Mouse (Mus musculus) liver, adult 2 months (tissue): ENCODE data around the gene Agpat1. TPM values are rescaled to one million over a fixed set of nuclear protein-coding genes. Genes with fewer than 3 reads are reported as not detected.
A peak's percentile ranks its signal among the peaks of the same experiment; 100 is the strongest.

Experiments
- DNase-seq: peaks from one replicate; pipeline ENCODE4 v3.0.0-alpha.2; 2011; ENCODE audit warnings: low read depth, low spot score; ENCODE audit errors: extremely low read depth
- H3K27ac ChIP-seq: fragments of 200-500 bp; replicated peaks from 2 replicates; pipeline ENCODE4 v1.5.1; 2012; ENCODE audit warnings: low read depth, mild to moderate bottlenecking, control low read depth, inconsistent platforms, low read length; ENCODE audit not compliant: insufficient read depth
- H3K27me3 ChIP-seq: fragments of 200-500 bp; 2 replicates; pipeline ENCODE4 v1.6.1; 2012; ENCODE audit warnings: mild to moderate bottlenecking, moderate library complexity, low read length, inconsistent platforms; ENCODE audit not compliant: control insufficient read depth, insufficient read depth
- H3K36me3 ChIP-seq: fragments of 200-500 bp; 2 replicates; pipeline ENCODE4 v1.6.1; 2012; ENCODE audit warnings: low read length, inconsistent platforms; ENCODE audit not compliant: control insufficient read depth, insufficient read depth
- H3K4me1 ChIP-seq: fragments of 200-500 bp; 2 replicates; pipeline ENCODE4 v1.6.1; 2011; ENCODE audit warnings: low read length; ENCODE audit not compliant: control insufficient read depth, insufficient read depth
- H3K4me3 ChIP-seq: fragments of 200-500 bp; 2 replicates; pipeline ENCODE4 v1.5.1; 2011; ENCODE audit warnings: low read depth, mild to moderate bottlenecking, control low read depth, low read length, moderate library complexity; ENCODE audit not compliant: insufficient read depth
- H3K79me2 ChIP-seq: fragments of 200-500 bp; 2 replicates; pipeline ENCODE4 v1.6.1; 2012; ENCODE audit warnings: inconsistent platforms, mild to moderate bottlenecking, low read length, moderate library complexity; ENCODE audit not compliant: control insufficient read depth, insufficient read depth
- H3K9ac ChIP-seq: fragments of 200-500 bp; 2 replicates; pipeline ENCODE4 v1.6.1; 2012; ENCODE audit warnings: low read depth, mild to moderate bottlenecking, control low read depth, inconsistent platforms, low read length
- CTCF ChIP-seq: fragments of 200-500 bp; IDR thresholded peaks from 2 replicates; pipeline ENCODE4 v1.5.1; 2011; ENCODE audit warnings: low read depth, low read length, control low read depth
- POLR2A ChIP-seq: fragments of 200-500 bp; IDR thresholded peaks from 2 replicates; pipeline ENCODE4 v1.6.1; 2011; ENCODE audit warnings: low read length, control low read depth; ENCODE audit not compliant: insufficient read depth; ENCODE audit errors: extremely low read depth
- WGBS: fragments of 180-500 bp; shearing (Covaris S2); methylation state at CpG from one replicate; pipeline ENCODE4 v1.1.7; 2018; 5-methylcytosine and 5-hydroxymethylcytosine counted together
- polyA plus RNA-seq: library from polyadenylated mRNA; depleted of rRNA; stranded (reverse); fragments of >200 nt; gene quantifications from 2 replicates; pipeline ENCODE4 v1.2.3, GENCODE M21; 2012; rRNA removed
- total RNA-seq: library from RNA; depleted of rRNA; stranded (reverse); fragments of >200 nt; gene quantifications from 2 replicates; pipeline ENCODE4 v1.2.3, GENCODE M21; 2014; rRNA removed

The Agpat1 gene
- total and polyA plus RNA-seq, 2 experiments = 4.3 to 40.5 TPM

DNA sequence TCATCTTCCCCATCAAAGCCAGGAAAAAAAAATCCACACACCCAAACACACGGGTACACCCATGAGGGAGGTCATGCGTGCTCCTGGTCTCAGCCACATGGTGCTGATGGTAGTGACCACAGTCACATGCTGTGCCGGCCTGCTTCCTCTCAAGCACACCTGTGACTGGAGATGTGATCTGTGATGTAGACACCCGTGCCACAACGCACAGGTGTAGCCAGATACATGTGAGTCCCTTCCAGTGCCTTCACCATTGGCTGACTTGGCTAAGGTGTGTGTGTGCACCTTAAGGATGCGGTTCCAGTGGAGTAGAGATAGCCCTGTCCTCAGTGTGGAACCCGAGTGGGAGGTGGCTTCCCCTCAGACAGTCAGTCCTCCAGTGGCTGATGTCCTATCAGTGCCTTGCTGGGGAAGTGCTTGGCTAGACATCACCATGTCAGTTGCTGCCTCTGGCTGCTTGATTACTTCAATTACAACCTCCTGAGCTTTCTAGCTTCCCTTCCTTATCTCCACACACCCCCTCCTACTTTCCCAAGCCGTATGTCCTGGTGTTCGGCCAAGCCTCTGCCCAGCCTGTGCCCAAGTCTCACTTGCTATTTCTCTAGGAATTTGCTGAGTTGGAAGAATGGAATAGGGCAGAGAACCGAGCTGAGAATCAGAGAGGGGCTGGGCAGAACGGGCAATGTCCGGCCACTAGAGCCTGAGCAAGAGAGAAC lies 55.3 kb downstream of the Agpat1 start:
- no peaks in the 10 kb centered on the region for H3K36me3 ChIP-seq
- no peak overlapping the region for H3K9ac ChIP-seq
- H3K4me1 ChIP-seq = peaks cover 3% of the 10 kb centered on the region; the same call in 1 of the 2 replicates
- H3K27me3 ChIP-seq = no peaks in the 10 kb centered on the region; the same call in 1 of the 2 replicates
- H3K79me2 ChIP-seq = no peaks in the 10 kb centered on the region
- no peak overlapping the region for H3K4me3 ChIP-seq
- 47% methylated on average over 12 of the region's 12 CpGs for WGBS
- TF ChIP-seq POLR2A = no peak
- no peak overlapping the region for H3K27ac ChIP-seq
- no peak for DNase-seq

DNA sequence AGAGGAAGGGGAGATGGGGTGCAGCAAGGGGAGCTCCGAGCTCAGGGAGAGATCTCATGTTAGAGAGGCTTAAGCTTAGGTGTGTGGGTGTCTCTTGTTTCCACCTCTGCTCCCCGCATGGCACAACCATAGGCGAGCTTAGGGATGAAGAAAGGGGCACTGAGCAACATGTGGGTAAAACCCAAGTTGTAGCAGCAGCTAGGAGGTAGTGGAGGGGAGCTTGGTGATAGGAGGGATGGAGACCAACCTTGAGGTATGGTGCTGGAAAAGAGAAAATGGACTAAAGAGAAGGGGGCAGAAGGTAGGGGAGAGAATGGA lies 55.8 kb downstream of the Agpat1 start:
- H3K36me3 ChIP-seq = no peaks in the 10 kb centered on the region
- DNase-seq = no peak
- H3K4me1 ChIP-seq = peaks cover 3% of the 10 kb centered on the region; the same call in 1 of the 2 replicates
- 46% methylated on average over 3 of the region's 3 CpGs for WGBS
- TF ChIP-seq CTCF (no peak), POLR2A (no peak)
- no peaks in the 10 kb centered on the region; the same call in 1 of the 2 replicates for H3K27me3 ChIP-seq
- H3K27ac ChIP-seq = no peak overlapping the region
- no peak overlapping the region for H3K4me3 ChIP-seq
- H3K79me2 ChIP-seq = no peaks in the 10 kb centered on the region
- no peak overlapping the region for H3K9ac ChIP-seq

DNA sequence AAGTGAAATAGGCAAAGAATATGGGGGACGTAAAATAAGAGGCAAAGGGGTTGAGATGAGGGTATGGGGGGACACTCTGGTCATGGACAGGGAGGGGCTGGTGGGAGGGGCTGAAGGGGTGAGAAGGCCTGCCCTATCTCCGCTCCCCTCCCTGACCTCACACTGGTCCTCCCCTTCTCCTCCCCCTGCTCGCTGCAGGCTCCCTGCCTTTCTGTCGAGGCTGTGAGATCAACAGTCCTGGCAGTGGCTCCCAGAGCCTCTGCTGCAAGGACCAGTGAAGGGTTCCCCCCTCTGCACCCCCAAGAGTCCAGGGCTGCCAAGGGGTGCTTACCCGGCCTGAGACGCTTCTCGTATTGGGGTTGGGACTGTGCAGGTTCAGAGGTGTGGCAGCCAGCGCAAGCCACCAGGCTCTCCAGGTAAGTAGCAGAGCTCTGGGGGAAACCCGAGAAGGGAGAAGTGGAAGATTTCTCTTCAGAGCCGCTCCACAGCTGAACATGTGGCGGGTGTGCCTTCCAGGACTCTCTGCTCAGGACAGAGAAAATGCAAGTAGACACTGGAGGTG lies 56.3 kb downstream of the Agpat1 start:
- Histone ChIP-seq H3K79me2 (no peaks in the 10 kb centered on the region), H3K27me3 (no peaks in the 10 kb centered on the region; the same call in 1 of the 2 replicates), H3K36me3 (no peaks in the 10 kb centered on the region), H3K4me3 (peak overlapping the region; percentile 48), H3K4me1 (peaks cover 3% of the 10 kb centered on the region; the same call in 1 of the 2 replicates), H3K9ac (peak overlapping the region; percentile 27), H3K27ac (peak overlapping the region; percentile 11; the same call in 1 of the 2 replicates)
- DNase-seq = no peak
- no peak for TF ChIP-seq CTCF
- no peak for TF ChIP-seq POLR2A
- WGBS = 39% methylated on average over 11 of the region's 11 CpGs

DNA sequence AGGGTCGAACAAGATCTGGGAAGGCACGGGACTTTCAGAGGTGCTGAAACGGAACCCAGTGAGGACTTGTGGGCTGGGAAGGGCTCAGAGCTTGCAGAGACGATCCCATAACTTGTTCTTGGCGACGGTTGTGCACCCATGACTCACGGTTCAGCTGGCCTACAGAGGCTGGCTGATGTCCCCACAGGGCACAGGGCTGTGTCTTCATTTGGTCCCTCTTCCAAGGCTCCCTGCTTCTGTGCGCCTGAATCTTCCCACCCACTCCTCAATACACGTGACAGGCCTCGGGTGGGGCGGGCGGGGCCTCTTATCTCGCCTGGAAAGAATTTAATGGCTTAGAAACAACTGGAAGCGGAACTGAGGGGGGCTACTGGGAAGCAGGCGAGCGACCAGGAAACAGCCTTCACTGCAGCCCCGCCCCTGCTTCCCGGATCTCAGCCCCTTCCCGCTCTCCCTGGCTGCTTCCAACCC lies 57.1 kb downstream of the Agpat1 start:
- H3K36me3 ChIP-seq = no peaks in the 10 kb centered on the region
- H3K4me3 ChIP-seq = peak overlapping the region; percentile 48
- H3K4me1 ChIP-seq = peaks cover 3% of the 10 kb centered on the region; the same call in 1 of the 2 replicates
- peak overlapping the region; percentile 5 for H3K9ac ChIP-seq
- H3K79me2 ChIP-seq = no peaks in the 10 kb centered on the region
- H3K27me3 ChIP-seq = no peaks in the 10 kb centered on the region; the same call in 1 of the 2 replicates
- 12% methylated on average over 19 of the region's 19 CpGs for WGBS
- no peak for TF ChIP-seq CTCF
- TF ChIP-seq POLR2A = no peak
- no peak for DNase-seq
- H3K27ac ChIP-seq = peak overlapping the region; percentile 65

DNA sequence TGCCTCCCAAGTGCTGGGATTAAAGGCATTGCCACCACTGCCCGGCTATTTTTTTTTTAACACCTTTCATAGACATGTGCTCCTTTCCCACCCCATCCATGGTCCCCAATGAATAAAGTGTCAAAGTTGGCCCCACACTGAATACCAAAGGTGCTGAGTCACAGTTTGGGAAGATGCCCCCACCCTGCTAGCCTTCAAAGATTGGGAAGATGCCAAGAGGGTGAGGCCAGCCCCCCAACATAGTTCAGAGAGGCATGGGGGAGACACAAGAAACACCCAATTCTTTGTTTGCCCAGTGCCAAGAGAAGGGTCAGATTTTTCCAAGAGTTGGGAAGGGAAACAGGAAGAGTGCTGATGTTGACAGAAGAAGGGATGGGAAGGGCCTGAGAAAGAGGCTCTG lies 58.4 kb downstream of the Agpat1 start:
- DNase-seq = no peak
- no peak overlapping the region for H3K9ac ChIP-seq
- H3K79me2 ChIP-seq = no peaks in the 10 kb centered on the region
- TF ChIP-seq CTCF (no peak), POLR2A (no peak)
- H3K4me1 ChIP-seq = peaks cover 1% of the 10 kb centered on the region; the same call in 1 of the 2 replicates
- H3K27me3 ChIP-seq = no peaks in the 10 kb centered on the region; the same call in 1 of the 2 replicates
- no peak overlapping the region for H3K27ac ChIP-seq
- H3K36me3 ChIP-seq = no peaks in the 10 kb centered on the region
- H3K4me3 ChIP-seq = no peak overlapping the region
- 89% methylated on average over 1 of the region's 1 CpGs for WGBS

DNA sequence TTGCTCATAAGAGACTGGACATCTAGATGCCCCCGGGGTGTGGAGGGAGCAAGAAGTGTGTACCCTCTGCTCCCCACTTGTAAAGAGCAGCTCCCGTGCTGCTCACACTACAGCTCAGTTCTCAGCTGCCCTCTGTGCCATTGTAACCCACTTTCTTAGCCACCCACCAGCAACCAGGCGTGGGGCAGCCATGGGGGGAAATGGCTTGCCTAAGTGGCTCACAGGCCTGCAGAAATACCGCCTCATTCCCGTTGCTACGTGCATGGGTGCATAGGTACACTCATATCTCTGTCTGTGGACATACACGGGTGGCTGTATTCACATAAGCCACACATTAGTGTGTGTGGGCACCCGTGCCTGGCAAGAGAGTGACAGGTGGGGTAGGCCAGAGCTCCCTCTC lies 58.9 kb downstream of the Agpat1 start:
- 88% methylated on average over 8 of the region's 8 CpGs for WGBS
- DNase-seq = no peak
- Histone ChIP-seq H3K27me3 (no peaks in the 10 kb centered on the region; the same call in 1 of the 2 replicates), H3K36me3 (no peaks in the 10 kb centered on the region), H3K9ac (no peak overlapping the region), H3K27ac (no peak overlapping the region), H3K4me1 (no peaks in the 10 kb centered on the region; the same call in 1 of the 2 replicates), H3K4me3 (no peak overlapping the region), H3K79me2 (no peaks in the 10 kb centered on the region)
- TF ChIP-seq POLR2A (no peak), CTCF (no peak)

Other genes starting within 250 kb of the Agpat1 start
- gene Btnl2, start 249.4 kb upstream of the Agpat1 start, total RNA-seq = 0.09 TPM in 1 of 2 replicates, not detected in the other
- 0.05 TPM in 1 of 2 replicates, not detected in the other for gene Btnl2, start 249.4 kb upstream of the Agpat1 start, polyA plus RNA-seq
- gene Btnl1, start 227.1 kb upstream of the Agpat1 start, total RNA-seq = not detected in 2 replicates
- not detected in 2 replicates for gene Btnl1, start 227.1 kb upstream of the Agpat1 start, polyA plus RNA-seq
- not detected in 2 replicates for gene BC051142, start 205.4 kb upstream of the Agpat1 start, total RNA-seq
- gene BC051142, start 205.4 kb upstream of the Agpat1 start, polyA plus RNA-seq = 0.06 TPM in 1 of 2 replicates, not detected in the other
- gene Btnl4, start 126.9 kb upstream of the Agpat1 start, total RNA-seq = 0.09 TPM in 1 of 2 replicates, not detected in the other
- not detected in 2 replicates for gene Btnl4, start 126.9 kb upstream of the Agpat1 start, polyA plus RNA-seq
- gene Btnl6, start 86.9 kb upstream of the Agpat1 start, total RNA-seq = 0.07 TPM in 1 of 2 replicates, not detected in the other
- gene Btnl6, start 86.9 kb upstream of the Agpat1 start, polyA plus RNA-seq = not detected in 2 replicates
- 0.83 and 2.6 TPM in 2 replicates for gene Notch4, start 40.0 kb upstream of the Agpat1 start, total RNA-seq
- 1.8 and 3.4 TPM in 2 replicates for gene Notch4, start 40.0 kb upstream of the Agpat1 start, polyA plus RNA-seq
- 0.65 and 0.94 TPM in 2 replicates for gene Gpsm3, start 14.5 kb upstream of the Agpat1 start, total RNA-seq
- gene Gpsm3, start 14.5 kb upstream of the Agpat1 start, polyA plus RNA-seq = 2.5 and 3.4 TPM in 2 replicates
- gene Pbx2, start 13.0 kb upstream of the Agpat1 start, total RNA-seq = 10.9 and 17.1 TPM in 2 replicates
- gene Pbx2, start 13.0 kb upstream of the Agpat1 start, polyA plus RNA-seq = 19.5 and 21.1 TPM in 2 replicates
- gene Ager, start 6.4 kb upstream of the Agpat1 start, total RNA-seq = 0.07 and 0.09 TPM in 2 replicates
- gene Ager, start 6.4 kb upstream of the Agpat1 start, polyA plus RNA-seq = 0.21 and 0.29 TPM in 2 replicates
- gene Rnf5, start 572 bp upstream of the Agpat1 start, total RNA-seq = 23.0 and 31.5 TPM in 2 replicates
- 155 and 182 TPM in 2 replicates for gene Rnf5, start 572 bp upstream of the Agpat1 start, polyA plus RNA-seq
- 0.37 and 0.60 TPM in 2 replicates for gene Egfl8, start 11.7 kb downstream of the Agpat1 start, total RNA-seq
- gene Egfl8, start 11.7 kb downstream of the Agpat1 start, polyA plus RNA-seq = 0.82 and 1.2 TPM in 2 replicates
- 22.5 and 28.5 TPM in 2 replicates for gene Ppt2, start 24.2 kb downstream of the Agpat1 start, total RNA-seq
- gene Ppt2, start 24.2 kb downstream of the Agpat1 start, polyA plus RNA-seq = 38.5 and 46.7 TPM in 2 replicates
- gene Prrt1, start 25.3 kb downstream of the Agpat1 start, total RNA-seq = not detected in 2 replicates
- gene Prrt1, start 25.3 kb downstream of the Agpat1 start, polyA plus RNA-seq = 0.32 and 0.39 TPM in 2 replicates
- 4.2 and 5.3 TPM in 2 replicates for gene Fkbpl, start 40.5 kb downstream of the Agpat1 start, total RNA-seq
- 2.0 and 3.0 TPM in 2 replicates for gene Fkbpl, start 40.5 kb downstream of the Agpat1 start, polyA plus RNA-seq
- gene Atf6b, start 42.9 kb downstream of the Agpat1 start, total RNA-seq = 4.4 and 6.6 TPM in 2 replicates
- 29.8 and 34.6 TPM in 2 replicates for gene Atf6b, start 42.9 kb downstream of the Agpat1 start, polyA plus RNA-seq
- 3.6 and 5.6 TPM in 2 replicates for gene Tnxb, start 66.3 kb downstream of the Agpat1 start, total RNA-seq
- 2.4 and 3.5 TPM in 2 replicates for gene Tnxb, start 66.3 kb downstream of the Agpat1 start, polyA plus RNA-seq
- gene C4b, start 139.6 kb downstream of the Agpat1 start, total RNA-seq = 421 and 487 TPM in 2 replicates
- gene C4b, start 139.6 kb downstream of the Agpat1 start, polyA plus RNA-seq = 561 and 742 TPM in 2 replicates
- gene Cyp21a1, start 200.3 kb downstream of the Agpat1 start, total RNA-seq = 0.18 and 12.8 TPM in 2 replicates
- 0.10 TPM in 1 of 2 replicates, not detected in the other for gene Cyp21a1, start 200.3 kb downstream of the Agpat1 start, polyA plus RNA-seq
- 7.6 and 7.9 TPM in 2 replicates for gene Stk19, start 232.7 kb downstream of the Agpat1 start, total RNA-seq
- gene Stk19, start 232.7 kb downstream of the Agpat1 start, polyA plus RNA-seq = 16.6 and 19.8 TPM in 2 replicates
- 9.7 and 12.8 TPM in 2 replicates for gene Dxo, start 232.8 kb downstream of the Agpat1 start, total RNA-seq
- 26.3 and 36.6 TPM in 2 replicates for gene Dxo, start 232.8 kb downstream of the Agpat1 start, polyA plus RNA-seq
- gene Skiv2l, start 245.9 kb downstream of the Agpat1 start, total RNA-seq = 32.0 and 39.4 TPM in 2 replicates
- 51.1 and 61.7 TPM in 2 replicates for gene Skiv2l, start 245.9 kb downstream of the Agpat1 start, polyA plus RNA-seq
- 21.9 and 22.0 TPM in 2 replicates for gene Nelfe, start 246.1 kb downstream of the Agpat1 start, total RNA-seq
- gene Nelfe, start 246.1 kb downstream of the Agpat1 start, polyA plus RNA-seq = 14.9 and 17.1 TPM in 2 replicates